Mouse (Mus musculus): ENCODE measurements at regions not wholly inside any gene's neighbourhood (a gene's known extent, or its start where the extent isn't known, plus 50 kb on each side); places are given as distances from the start of the nearest gene placed in this dataset.

DNA sequence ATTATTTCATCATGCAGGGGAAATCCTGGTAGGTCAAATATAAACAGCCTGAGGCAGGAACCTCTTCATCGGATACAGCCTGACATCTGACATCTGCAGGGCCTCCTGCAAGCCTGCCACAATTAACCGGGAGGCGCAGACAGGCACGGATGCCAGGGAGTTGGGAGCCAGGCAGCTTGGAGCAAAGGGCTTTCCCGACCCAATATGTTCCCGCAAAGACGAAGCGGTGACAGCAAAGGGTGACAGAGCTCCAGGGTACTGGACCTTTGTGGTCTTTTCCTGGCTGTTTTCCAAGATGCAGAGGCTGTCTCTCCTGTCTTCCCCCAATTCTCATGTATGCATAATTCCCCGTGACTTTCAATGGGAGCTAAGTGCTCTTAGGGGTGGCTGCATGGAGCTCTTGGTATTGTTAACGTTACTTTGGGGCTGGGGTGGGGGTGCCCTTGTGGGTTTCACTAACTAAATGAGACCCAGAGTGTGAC, 55.4 kb upstream of the Lhx8 start:
- Histone ChIP-seq H3K4me3 (replicated peaks) (no peak overlapping the region), H3K4me1 (no peaks in the 10 kb centered on the region), H3K27ac (no peak overlapping the region), H3K9me3 (no peaks in the 10 kb centered on the region), H3K27me3 (replicated peaks) (no peaks in the 10 kb centered on the region), H3K36me3 (no peaks in the 10 kb centered on the region), H3K4me2 (no peak overlapping the region), H3K9ac (no peak overlapping the region)
- 39% methylated on average over 10 of the region's 10 CpGs for WGBS
- ATAC-seq (ENCODE audit: insufficient read depth, low FRiP score, low read depth), result no peak

DNA sequence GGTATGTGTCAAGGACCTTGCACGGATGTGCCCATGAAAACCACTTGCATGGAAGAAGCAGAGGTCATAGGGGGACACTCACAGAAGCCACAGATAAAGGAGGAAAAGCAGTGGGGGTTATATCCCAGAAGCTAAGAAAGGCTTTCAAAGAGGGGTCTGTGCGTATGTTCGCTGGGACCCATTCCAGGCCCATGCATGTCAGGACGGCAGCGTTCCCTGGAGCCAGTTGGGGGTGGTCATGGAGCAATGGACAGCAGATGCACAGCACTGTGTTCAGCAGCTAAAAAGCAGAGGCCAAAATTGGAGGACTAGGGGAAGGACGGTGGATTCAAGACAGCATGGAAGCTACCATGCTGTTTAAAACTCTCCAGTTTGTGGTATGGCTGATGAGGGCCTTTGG, 52.4 kb upstream of the Lhx8 start:
- no peaks in the 10 kb centered on the region for H3K36me3 ChIP-seq
- H3K4me3 ChIP-seq (replicated peaks), result no peak overlapping the region
- no peaks in the 10 kb centered on the region for H3K27me3 ChIP-seq (replicated peaks)
- no peaks in the 10 kb centered on the region for H3K4me1 ChIP-seq
- H3K9ac ChIP-seq, result no peak overlapping the region
- H3K9me3 ChIP-seq, result no peaks in the 10 kb centered on the region
- WGBS, result 83% methylated on average over 6 of the region's 6 CpGs
- no peak overlapping the region for H3K4me2 ChIP-seq
- no peak overlapping the region for H3K27ac ChIP-seq
- ATAC-seq (ENCODE audit: insufficient read depth, low FRiP score, low read depth), result no peak

DNA sequence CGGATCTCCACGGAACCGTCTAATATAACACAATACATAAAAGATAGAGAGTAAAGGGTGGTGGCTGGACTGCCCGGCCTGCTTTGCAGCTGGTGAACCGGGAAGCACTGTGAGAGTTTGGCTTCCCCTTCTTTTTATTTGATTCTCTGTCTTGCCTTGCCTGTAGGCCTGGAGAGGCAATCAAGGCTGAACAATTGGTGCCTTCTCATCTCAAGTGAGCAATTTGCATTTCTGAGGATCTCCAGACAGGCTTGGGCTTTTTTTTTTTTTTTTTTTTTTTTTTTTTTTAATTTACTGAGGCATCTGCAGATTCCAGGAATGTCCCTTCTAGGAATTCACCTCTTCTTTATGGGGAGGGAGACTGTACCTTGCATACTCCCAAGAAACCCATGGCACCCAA, 51.1 kb upstream of the Lhx8 start:
- ATAC-seq (ENCODE audit: insufficient read depth, low FRiP score, low read depth), result no peak
- no peaks in the 10 kb centered on the region for H3K27me3 ChIP-seq (replicated peaks)
- H3K4me3 ChIP-seq (replicated peaks), result no peak overlapping the region
- 50% methylated on average over 5 of the region's 5 CpGs for WGBS
- H3K9ac ChIP-seq, result no peak overlapping the region
- H3K9me3 ChIP-seq, result no peaks in the 10 kb centered on the region
- H3K4me1 ChIP-seq, result no peaks in the 10 kb centered on the region
- no peak overlapping the region for H3K27ac ChIP-seq
- no peak overlapping the region for H3K4me2 ChIP-seq
- H3K36me3 ChIP-seq, result no peaks in the 10 kb centered on the region
